Mouse (Mus musculus): Measurements from ENCODE around the gene Mex3b.

DNA sequence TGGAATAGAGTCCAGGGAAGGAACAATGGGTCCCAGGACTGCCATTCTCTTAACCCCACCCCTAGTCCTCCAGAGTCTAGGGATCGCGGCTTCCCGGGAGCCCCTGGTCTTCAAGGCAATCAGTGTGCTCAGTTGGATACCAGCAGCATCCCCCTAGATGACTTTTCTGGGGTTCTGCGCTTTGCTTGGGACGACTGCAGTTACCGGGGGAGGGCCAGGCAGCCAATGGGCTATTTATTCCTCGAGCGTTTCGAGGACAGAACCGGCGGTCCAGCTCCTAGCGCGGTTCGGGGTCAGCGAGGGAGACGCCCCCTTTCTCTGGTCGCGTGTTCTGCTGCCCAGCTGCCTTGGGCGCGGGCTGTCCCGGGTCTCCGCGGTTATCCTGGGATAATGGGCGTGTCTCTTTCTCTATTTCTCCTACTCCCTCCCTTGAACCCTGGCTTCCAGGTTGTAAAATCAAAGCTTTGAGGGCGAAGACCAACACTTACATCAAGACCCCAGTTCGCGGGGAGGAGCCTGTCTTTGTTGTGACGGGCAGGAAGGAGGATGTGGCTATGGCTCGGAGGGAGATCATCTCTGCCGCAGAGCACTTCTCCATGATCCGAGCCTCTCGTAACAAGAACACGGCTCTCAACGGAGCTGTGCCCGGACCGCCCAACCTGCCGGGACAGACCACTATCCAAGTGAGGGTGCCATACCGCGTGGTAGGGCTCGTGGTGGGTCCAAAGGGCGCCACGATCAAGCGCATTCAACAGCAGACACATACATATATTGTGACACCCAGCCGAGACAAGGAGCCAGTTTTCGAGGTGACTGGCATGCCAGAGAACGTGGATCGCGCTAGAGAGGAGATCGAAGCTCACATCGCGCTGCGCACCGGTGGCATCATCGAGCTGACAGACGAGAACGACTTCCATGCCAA is 1.4 kb downstream of the Mex3b start:
- TF ChIP-seq POLR2A (IDR thresholded peaks at IDR 0.05; ENCODE audit: insufficient read depth, low read depth, low read length) (no peak), CTCF (IDR thresholded peaks at IDR 0.05; ENCODE audit: insufficient read depth, low read depth, low read length) (no peak)
